Mouse (Mus musculus) c-Kit-negative CD71-positive TER-119-positive erythroid progenitor cells, embryonic 14.5 days (primary cell): ENCODE data around the gene Gm49380.
A peak's percentile ranks its signal among the peaks of the same experiment; 100 is the strongest.

Experiments used
- DNase-seq: peaks from one replicate; pipeline ENCODE4 v3.0.0-alpha.2; 2013; ENCODE audit warnings: low read depth, low spot score

Gene Gm49380

DNA sequence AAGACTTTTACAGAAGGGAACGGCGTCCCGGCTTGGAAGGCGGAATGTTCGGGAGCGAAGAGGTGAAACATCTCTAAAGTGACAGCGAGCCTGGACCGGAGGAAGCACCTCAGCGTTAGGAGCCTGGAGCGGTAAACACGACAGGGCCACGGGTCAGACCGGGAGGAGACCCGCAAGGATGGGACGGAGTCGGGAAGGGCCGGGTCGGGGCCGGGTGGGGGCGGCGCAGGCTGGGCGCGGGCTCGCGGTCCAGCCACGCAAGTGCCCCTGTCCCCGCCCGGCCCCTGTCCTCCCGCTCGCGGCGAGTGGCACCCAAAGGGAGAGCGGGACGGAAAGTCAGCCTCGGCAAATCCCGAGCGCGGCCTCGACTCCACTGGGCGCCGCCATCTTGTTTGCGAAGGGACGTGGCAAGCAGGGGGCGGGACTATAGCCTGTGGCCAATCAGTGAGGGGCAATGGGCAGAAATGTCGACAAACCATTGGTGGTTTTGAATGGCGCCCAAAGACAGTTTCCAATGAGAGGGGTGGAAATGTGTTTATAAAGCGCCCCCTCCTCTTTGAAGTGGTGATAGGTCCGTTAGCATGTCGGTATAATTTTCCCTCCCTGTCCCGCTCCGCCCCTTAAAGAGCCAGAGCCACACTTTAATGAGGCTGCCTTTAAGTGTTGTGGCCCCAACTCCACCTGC, at the start of gene Gm49380, which contains the start of gene Rnf26:
Gm49380 (minus strand) TSS at position 396 of the 685 bp plus-strand sequence.
Rnf26 (minus strand) TSS at position 413 of the 685 bp plus-strand sequence.
- peak; percentile 98 for DNase-seq

DNA sequence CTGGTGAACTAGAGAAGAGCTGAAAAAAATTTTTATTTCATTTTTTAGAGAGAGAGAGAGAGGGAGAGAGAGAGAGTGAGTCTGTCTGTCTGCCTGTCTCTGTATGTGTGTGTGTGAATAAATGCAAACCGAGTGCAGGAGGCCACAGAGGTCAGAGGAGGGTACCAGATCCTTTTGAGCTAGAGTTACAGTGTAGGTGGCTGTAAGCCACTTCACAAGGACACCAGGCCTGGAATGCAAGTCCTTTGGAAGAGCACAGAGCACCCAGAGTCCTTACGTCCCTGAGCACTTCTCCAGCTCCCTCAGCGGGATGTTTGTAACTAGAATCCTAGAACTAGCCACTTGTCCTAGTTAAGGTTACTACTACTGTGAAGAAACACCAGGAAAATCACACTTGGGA, 46.6 kb upstream of the Gm49380 start:
- DNase-seq = no peak

DNA sequence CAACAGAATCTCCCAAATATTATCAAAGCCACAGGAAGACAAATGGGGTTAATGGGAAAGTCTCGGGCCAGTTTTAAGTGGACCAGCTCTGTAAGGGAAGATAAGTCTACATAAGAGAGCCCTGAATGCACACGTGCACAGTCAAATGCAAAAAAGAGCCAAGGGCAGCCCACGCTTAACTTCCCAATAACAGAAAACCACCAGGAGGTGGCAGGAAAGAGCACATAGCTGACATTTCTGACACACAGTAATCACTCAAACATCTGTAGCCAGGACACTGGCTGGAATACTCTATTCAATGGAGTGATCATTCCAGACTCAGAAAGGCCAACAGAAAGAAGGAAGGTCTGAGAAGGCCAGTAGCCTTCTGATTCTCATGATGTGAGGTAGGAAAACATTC, 34.0 kb upstream of the Gm49380 start:
- DNase-seq = no peak

DNA sequence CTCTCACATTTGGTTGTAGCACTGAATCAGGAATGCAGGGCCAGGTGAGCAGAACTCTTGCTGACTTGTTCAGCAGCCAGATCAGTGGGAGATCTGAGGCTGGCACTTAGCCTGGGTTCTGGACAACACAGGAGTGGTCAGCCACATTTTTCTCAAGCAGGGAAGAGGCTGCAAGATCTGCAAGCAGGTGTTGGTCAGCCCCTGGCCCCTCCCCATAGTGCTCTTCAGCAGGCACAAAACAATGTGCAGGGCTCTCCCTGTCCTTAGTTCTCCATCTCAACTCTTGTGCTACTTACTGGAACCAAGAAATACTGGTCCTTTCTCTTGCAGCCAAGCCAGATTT, 31.4 kb upstream of the Gm49380 start:
- no peak for DNase-seq

DNA sequence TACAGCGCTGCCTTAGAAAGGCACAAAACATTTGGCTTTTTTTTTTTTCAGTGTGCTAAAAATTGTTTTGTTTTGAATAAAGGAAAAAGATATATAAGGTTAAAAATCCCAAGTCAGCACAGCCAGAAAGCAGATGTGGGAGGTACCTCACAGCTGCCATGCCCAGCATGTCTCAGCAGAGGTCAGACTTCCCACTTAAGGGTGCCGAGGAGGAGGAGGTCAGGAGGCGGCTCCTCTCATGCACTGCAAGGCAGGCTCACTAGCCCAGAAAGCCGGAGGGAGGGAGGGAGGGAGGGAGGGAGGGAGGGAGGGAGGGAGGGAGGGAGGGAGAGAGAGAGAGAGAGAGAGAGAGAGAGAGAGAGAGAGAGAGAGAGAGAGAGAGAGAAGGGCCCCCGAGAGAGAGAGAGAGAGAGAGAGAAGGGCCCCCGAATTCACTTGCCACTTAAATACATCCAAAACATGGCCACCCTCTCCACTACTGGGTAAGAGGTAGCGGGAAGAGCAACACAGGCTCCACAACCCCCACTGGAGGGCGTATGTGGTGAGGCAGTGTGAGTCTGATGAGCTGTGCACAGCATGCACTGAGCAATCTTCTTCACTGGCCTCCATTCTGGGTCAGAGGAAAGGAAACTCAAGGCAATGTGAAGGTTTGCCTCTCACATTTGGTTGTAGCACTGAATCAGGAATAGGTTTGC, 30.9 kb upstream of the Gm49380 start:
- DNase-seq = no peak

DNA sequence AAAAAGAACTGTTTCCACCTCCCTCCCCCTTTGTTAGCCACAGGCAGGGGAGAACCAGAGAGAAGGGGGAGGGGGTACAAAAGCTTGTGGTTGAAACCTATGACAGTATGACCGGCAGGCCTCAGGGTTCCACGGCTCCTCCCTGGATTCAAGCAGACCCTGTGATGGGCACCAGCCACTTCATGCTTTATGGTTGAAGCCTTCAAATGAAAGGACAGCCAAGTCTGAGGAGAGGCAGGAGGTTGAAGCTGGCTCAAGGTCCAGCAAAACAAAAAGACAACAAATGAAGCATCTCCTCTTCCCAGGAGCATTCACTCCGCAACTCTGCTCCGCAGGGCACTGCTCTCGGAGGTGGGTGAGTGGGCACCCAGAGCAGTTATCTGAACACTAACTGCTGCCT, 30.1 kb upstream of the Gm49380 start:
- no peak for DNase-seq

DNA sequence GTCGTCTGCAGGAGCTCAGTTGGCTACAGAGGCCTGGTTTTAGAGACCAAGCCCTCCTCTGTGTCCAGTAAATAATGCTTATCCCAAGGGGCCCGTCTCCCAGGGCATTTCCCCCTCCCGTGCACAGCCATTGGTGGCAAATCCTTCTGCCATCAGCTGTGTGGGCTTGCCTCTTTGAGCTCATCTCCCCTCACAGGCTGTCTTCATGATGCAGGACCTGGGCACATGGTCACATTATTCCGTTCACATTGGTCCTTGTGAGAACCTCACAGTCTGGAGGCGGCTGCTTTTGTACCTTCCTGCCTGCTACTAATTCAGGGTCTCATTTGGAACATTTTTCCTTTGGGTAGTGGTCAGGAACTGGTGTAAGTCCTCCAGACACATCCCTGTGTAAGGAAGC, 28.7 kb upstream of the Gm49380 start:
- no peak for DNase-seq

DNA sequence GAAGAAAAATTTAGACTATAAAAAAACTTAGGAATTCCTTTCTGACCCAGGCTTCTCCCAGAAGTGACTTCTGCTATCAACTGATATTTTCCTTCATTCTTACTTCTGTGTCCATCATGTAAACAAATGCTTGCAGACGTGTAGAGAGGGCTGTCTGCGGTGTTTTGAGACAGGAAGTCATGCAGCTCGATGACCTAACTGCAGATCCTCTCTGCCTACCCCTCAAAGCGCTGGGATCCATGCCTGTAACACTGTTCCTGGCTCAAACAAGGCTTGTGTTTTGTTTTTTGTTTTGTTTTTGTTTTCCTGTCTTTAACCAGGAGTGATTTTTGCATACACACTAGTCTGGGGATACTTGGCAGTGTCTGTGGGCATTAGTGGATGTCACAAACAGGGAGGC, 24.5 kb upstream of the Gm49380 start:
- DNase-seq = no peak

DNA sequence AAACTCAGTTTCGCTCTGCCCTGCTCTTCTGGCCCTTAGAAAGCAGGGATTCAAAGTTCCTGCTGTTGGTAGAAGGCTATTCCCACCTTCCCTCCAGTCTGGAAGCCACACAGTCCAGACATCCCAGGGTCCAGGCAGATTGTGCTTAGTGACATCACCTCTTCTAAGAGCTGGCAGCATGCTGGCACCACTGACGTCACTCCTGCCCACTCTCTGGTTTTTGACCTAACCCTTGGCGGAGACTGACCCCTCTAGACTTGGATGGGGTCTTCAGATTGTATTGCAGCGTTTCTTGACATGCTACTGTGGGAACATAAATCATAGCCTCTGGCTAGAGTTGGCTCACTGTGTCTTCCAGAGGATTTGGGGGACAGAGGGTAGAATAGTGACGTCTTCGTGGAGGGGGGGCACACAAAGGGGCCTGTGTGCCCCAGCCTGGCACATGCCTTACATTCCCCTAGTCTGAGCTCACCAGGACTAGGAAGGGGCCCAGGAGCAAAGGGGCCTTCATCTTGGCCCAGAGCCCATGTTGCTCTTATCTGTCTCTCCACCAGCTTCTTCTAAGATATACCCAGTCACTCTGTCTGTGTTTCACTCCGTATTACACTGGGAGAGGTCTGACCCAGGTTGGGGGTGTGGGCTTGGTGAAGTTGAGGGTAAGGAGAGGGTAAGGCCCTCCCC, 22.6 kb upstream of the Gm49380 start:
- DNase-seq = no peak

DNA sequence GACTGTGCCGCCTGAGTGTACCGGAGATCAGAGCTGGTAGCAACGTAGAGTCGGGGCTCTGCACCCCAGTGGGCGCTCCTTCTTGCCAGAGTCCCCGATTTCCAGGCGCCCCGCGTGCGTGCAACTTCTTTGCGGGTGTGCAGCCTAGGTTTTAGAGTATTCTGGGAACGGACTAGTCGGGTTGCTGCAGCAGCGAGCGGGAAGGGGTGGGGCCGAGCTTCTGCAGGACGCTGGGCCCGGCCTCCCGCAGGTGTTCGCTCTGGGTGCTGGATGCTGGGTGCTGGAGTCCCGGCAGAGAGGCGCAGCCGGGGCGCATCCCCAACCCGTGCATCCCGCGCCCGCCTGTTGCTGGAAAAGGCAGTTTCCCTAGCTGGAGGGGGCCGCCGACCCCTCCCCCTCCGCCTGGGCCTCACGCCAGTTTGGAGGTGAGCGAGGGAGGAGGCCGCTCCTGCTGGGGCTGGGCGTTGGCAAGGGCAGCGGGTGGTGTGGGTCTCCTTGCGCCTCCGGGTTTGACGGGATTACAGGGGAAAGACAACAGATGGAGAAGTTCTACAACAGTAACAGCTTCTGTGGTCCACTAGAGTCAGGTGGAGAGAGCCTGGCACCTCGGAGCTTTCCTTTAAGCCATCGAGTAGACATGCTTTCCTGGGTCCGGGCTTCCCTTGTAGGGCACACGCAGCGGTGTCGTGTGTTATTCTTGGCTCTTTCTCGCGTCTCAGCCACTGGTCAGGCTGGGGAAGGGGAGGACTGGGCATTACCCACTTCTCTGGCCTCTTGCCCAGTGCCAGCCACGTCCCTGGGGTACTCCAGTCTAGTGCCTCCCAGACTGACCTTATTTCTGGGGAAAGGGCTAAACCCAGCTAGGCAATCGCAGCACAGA, 21.8 kb upstream of the Gm49380 start:
- DNase-seq = no peak

DNA sequence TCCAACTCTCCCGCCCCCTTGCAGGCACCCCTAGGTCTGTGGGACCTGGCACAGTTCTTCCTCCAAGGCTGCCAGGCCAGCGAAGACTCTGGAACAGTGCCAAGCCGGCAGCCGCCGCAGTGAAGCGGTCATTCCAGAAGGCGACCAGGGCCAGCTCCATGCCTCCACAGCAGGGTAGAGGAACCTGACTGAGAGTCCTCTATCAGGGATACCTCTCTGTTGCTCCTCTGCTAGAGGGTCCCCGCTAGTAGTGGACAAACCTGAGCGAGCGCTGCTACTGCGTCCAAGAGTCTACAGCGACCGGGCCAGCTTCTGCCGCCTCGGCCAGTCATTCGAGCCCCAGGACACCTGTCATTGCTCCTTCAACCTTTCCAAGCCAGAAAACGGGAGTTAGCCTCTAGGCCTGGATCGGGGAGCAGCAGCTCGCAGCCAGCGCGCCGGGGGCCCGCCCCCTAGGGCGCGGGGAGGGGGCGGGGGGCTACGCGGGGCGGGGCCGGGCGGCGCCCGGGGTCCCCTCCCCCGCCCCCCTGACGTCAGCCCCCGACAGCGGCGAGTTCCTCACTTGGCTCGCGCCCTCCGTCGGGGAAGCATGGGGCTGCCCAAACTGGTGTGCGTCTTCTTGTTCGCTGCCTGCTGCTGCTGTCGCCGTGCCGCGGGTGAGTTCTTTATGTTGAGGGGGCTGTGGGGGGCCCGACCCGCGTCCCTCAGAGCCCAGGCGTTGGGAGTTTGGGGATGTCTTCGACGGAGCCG, 21.0 kb upstream of the Gm49380 start, which contains the start of gene Mcam:
Mcam (plus strand) TSS at position 369 of the 750 bp plus-strand sequence.
- DNase-seq = no peak

DNA sequence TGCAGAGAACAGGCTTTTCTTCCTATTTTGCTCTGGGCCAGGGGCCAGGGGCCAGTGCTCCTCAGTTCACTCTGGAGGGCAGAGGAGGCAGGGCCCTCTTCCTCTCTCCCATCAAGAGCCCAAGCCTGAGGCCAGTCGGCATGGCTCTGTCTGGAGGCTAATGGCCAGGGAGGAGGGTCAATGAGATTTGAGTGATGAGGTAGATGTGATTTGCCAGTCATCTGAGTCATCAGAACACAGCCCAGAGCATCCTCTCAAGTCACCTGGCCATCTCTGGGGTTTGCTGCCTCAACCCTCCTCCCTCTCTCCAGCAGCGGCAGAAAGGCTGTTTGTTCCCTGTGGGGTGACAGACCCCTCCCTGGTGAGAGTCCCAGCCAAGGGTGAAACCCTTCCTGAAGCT, 20.0 kb upstream of the Gm49380 start:
- no peak for DNase-seq

DNA sequence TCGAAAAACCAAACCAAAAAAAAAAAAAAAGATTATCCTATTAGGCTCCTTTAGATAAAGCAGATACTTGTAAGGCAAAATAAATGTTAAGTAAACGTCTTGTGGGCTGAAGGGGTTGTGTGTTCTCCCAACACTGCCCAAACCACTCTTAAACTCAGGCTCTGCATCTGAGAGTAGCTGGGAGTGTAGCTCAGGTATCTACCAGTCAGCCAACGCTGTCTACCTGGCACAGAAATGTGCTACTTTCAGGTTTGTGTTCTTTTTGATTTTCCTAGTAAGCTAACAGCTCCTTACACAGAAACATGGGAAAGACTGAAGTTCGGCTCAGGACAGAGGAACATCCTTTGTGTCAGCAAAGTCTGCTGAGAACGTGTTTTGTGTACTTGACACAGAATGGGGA, 18.9 kb upstream of the Gm49380 start:
- no peak for DNase-seq

DNA sequence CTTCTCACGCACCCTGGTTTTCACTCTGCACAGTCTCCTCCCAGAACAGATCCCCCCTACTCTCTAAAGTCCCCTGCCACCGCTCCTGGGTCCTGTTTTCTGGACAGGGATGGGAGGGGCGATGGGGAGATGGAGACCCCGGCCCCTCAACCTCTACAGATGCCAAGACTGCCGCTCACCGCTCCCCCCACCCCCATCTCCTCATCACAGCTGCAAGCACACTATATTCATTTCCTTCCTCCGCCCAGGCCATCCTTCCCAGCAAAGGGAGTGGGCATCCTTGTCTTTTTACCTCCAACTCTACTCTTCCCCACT, 17.9 kb upstream of the Gm49380 start:
- DNase-seq = no peak

DNA sequence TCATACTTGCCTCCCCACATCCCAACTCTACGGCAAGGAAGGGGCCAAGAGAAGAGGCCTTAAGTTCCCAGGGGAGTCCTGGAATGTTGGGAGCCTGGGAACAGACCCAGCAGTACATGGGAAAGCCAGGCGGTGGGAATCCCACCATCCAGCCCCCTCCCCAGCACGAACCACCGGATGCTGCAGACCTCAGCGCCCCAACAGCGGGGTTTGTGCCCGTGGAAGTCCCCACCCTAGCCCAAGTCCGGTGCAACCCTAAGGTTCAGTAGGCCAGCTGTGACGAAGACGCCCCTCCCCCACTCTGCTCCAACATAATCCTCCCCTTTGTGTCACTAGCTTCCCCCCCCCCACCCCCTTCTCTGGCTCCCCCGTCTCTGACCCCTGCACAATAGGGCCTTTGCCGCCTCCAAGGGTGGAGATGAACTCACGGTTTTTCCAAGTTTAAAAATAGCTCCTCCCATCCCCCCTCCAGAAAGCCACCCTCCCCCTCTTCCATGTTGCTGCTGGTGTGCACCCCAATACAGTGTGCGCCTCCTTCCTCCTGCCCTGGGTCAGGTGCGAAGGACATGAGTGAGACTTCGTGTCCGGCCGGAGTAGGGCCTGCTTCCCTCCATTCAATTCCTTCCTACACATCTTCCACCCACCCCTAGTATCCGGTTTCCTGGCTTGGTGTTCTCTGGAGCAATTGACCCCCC, 17.4 kb upstream of the Gm49380 start:
- DNase-seq = no peak

DNA sequence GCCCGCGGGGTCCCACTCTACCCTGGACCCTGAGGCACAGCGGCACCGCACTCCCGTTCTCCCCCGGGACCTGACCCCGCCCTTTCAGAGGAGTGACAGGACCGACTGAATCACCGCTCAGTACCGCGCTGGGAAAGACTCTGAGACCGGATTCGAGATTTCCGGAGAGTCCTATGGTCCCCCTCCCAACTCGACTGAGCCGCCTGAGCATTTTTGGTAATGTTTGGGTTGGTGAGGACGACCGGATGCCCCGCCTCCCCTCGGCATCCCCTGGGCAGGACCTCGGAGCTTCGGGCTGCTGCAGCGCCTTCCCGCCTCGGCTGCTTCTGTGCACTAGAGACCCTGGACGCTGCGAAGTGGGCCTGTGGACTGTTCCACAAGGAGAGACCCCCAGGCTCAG, 16.7 kb upstream of the Gm49380 start:
- no peak for DNase-seq

DNA sequence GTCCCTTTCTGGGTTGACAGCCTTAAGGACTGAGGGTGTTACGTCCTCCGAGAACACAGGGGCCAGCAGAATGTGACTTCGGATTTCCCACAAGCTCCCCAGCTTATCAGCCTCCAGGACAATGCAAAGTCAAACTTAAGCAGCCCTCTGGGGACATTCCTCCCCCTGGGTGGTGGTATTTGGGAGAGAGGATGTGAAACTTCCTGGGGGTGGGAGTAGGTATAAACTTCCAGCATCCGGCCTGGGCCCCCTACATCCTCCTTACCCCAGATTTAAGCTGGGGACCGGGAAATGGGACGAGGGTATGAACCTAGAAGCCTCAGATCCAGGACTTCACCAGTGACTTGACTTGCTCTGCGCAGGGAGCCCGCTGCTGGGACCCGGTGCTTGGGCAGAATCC, 16.3 kb upstream of the Gm49380 start:
- DNase-seq = no peak

DNA sequence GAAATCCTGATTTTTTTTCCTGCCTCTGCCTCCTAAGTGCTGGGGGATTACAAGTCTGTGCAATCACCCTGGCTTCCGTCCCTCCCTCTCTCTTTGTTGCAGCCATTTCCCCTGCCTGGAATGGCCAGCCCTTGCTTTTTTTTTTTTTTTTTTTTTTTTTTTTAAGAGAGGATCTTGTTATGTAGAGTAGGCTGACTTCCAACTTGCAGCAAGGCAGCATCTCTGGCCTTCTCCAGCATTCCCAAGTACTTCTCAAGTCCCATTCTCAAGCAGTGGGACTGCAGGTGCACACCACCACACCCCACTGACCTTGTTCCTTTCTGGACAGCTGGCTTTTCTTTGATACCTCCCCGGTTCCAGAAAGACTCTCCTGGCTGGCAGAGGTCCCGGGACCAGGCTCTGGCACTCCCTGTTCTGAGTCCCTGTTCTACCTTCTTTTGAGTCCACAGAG, 14.1 kb upstream of the Gm49380 start:
- no peak for DNase-seq

DNA sequence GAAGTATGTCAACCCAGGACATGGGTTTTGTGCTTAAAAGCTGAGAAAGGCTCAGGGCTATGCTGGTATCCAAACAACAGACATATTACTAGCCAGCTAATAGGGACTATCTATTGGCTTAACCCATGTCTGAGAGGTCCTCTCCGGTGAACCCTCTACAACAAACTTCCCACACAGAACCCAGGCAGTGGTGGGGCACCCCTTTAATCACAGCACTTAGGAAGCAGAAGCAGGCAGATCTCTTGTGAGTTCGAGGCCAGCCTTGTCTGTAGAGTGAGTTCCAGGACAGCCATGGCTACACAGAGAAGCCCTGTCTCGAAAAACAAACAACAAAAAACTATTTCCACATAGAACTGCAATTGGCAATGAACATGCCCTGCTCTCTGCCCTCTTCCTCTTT, 13.4 kb upstream of the Gm49380 start:
- no peak for DNase-seq

DNA sequence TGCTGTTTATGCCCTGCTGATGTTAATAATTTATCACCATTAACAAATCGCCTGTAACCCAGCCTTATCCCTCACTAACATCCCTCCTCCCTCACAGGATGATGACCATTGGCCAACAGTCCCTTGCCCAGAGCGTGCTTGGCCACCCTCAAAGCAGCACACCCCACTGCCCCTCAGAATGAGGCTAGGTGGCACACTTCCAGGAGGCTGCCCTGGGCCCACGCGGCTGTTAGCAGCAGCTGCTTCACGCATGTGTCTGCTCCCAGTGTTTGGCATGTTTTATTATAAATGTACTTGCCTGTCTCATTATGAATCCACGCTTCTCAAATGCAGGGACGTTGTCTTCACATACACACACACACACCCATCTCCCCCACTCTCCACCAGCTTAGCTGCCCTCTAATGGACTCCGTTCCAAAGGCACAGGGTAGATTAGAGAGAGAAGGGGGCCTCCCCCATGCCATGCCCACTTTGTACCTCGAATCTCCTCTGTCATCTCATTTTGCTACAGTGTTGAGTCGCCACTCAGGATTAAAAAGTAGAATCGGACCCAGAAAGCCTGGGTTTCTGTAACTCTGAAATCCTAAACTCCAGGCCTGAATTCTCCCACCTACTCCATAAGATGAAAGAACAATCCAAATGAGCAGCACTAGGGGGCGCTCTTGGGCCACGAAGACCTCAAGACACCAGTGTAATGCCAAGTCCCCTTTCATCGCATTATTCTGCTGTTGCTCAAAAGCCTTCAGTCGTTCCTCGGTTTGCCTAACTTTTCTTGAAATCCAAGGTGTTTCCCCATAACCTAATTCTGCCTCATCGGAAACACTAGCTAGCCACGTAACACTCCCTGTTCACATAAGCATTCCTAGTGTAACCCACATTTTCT, 12.5 kb upstream of the Gm49380 start:
- DNase-seq = peak; percentile 61
